Mouse (Mus musculus) adipose tissue, adult 10 weeks (tissue): ENCODE data around the gene Rgs21. TPM values are rescaled to one million over a fixed set of nuclear protein-coding genes. Genes with fewer than 3 reads are reported as not detected.

Experiments used
- polyA plus RNA-seq: library from polyadenylated mRNA; stranded (reverse); fragments of 350-450 nt; fragmentation: Illumina TruSeq; extraction: RNeasy Lipid Tissue Mini Kit (QIAGEN cat#74804); gene quantifications from one replicate; pipeline ENCODE4 v1.2.3, GENCODE M21; 2014; ENCODE audit warnings: low read depth, low replicate concordance

Rgs21 gene
- polyA plus RNA-seq, result not detected

DNA sequence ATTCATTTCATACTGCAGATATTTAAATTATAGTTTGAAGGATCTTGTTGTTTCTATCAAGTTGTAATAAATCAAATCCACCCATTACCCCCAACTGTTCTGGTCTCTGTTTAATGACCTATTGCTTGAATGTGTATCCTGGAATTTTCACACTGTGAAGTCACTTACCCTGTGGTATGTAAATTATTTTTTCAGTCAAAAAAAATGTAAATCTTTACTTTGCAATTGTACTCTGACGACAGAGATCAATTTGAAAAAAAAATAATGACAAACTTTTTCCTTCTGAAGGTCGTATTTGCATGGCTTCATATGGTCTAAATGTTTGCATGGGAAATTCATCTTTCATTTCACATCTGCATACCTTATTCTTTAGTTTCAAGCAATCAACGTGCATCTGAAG lies at the start of gene Rgs21:
Gene Rgs21 (minus strand): TSS at position 101 of the 400 bp plus-strand sequence.

Other genes with a start within 250 kb of the Rgs21 start
- gene Rgs18, start 207.8 kb upstream of the Rgs21 start, polyA plus RNA-seq, result 2.8 TPM